Mouse (Mus musculus) lung, embryonic 16.5 days (tissue): Measurements from ENCODE around the gene Sorbs1. TPM values are rescaled to one million over a fixed set of nuclear protein-coding genes. Genes with fewer than 3 reads are reported as not detected.

Experiments used
- ATAC-seq: fragments of 200-750 bp; cut with Nextera tagmentation; 2 replicates; pipeline ENCODE4 v1.8.0; 2017; ENCODE audit warnings: low read depth, mild to moderate bottlenecking, moderate library complexity
- H3K27ac ChIP-seq: fragments of 300-500 bp; sonication (generic); 2 replicates; pipeline ENCODE4 v1.5.1; 2014; ENCODE audit warnings: mild to moderate bottlenecking, control low read depth, low read length
- H3K27me3 ChIP-seq: fragments of 300-500 bp; sonication (generic); 2 replicates; pipeline ENCODE4 v1.6.1; 2014; ENCODE audit warnings: low read depth, low read length, mixed read lengths; ENCODE audit not compliant: control insufficient read depth, insufficient read depth
- H3K36me3 ChIP-seq: fragments of 300-500 bp; sonication (generic); 2 replicates; pipeline ENCODE4 v1.6.1; 2014; ENCODE audit warnings: low read length; ENCODE audit not compliant: control insufficient read depth, insufficient read depth
- H3K4me1 ChIP-seq: fragments of 300-500 bp; sonication (generic); replicated peaks from 2 replicates; pipeline ENCODE4 v1.6.1; 2014; ENCODE audit warnings: low read length, mixed read lengths; ENCODE audit not compliant: control insufficient read depth, insufficient read depth
- H3K4me2 ChIP-seq: fragments of 300-500 bp; sonication (generic); 2 replicates; pipeline ENCODE4 v1.6.1; 2014; ENCODE audit warnings: low read depth, low read length, control low read depth
- H3K4me3 ChIP-seq: fragments of 300-500 bp; sonication (generic); 2 replicates; pipeline ENCODE4 v1.5.1; 2014; ENCODE audit warnings: mild to moderate bottlenecking, low read length, control low read depth
- H3K9ac ChIP-seq: fragments of 300-500 bp; sonication (generic); 2 replicates; pipeline ENCODE4 v1.6.1; 2014; ENCODE audit warnings: low read length, control low read depth
- H3K9me3 ChIP-seq: fragments of 300-500 bp; sonication (generic); 2 replicates; pipeline ENCODE4 v1.6.1; 2016; ENCODE audit warnings: low read length; ENCODE audit not compliant: control insufficient read depth
- WGBS: fragments of 180-500 bp; shearing (Covaris S2); extraction: QIAGEN DNeasy Blood & Tissue Kit; methylation state at CpG from one replicate; pipeline ENCODE4 v1.1.7; 2014; 5-methylcytosine and 5-hydroxymethylcytosine counted together
- polyA plus RNA-seq: library from polyadenylated mRNA; unstranded; fragments of >200 nt; fragmentation: Nextera tagmentation; extraction: Ambion mirVana; gene quantifications from 2 replicates; pipeline ENCODE4 v1.2.1, GENCODE M21; 2015

The Sorbs1 gene
- polyA plus RNA-seq, 1 experiment from 2014 or later, result 51.5 TPM

- Histone ChIP-seq H3K27ac (no peak overlapping the region), H3K27me3 (no peaks in the 10 kb centered on the region), H3K36me3 (no peaks in the 10 kb centered on the region), H3K9ac (no peak overlapping the region), H3K4me2 (no peak overlapping the region), H3K9me3 (no peaks in the 10 kb centered on the region), H3K4me1 (peaks cover 19% of the 10 kb centered on the region), H3K4me3 (no peak overlapping the region)
- ATAC-seq, result no peak
- 86% methylated on average over 1 of the region's 1 CpGs for WGBS
These were observed 97.9 kb downstream of the Sorbs1 start for GRCm38 (mm10) chr19:40415725-40416124.

DNA sequence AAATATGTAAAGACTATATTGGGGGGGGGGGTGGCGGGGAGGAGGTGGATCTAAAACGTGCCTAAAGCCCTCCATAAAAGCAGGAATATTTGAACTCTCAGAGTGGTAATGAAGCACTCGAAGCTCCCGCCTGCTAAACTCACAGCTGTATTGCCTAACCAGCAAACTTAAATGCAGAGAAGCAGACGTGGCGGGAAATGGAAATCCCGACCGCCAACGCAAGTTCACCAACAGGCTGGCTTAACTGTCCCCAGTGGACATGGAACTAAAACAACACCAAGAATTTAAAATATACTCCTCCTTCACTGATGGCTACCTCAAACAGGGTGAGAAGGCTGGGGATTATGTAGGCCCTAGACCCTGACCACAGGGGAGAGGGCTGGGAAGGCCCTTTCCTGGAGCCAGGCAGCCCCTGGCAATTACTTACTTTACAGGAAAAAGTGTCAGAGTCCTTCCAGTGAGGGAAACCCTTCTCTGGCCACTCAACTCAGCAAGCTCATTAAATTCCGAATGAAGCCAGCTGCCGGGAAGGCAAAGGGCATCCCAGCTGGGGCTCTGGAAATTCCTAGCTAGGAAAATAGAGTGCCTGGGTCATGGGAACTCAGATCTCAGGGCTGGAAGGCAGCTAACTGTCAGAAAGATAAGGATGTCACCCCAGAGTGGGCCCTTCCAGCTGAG is 98.6 kb downstream of the Sorbs1 start:
- Histone ChIP-seq H3K27ac (peak overlapping the region; percentile 74), H3K4me1 (peaks cover 19% of the 10 kb centered on the region), H3K4me3 (no peak overlapping the region), H3K36me3 (no peaks in the 10 kb centered on the region), H3K4me2 (no peak overlapping the region), H3K9me3 (no peaks in the 10 kb centered on the region), H3K27me3 (no peaks in the 10 kb centered on the region), H3K9ac (no peak overlapping the region)
- peak; percentile 39 for ATAC-seq
- 50% methylated on average over 11 of the region's 11 CpGs for WGBS

DNA sequence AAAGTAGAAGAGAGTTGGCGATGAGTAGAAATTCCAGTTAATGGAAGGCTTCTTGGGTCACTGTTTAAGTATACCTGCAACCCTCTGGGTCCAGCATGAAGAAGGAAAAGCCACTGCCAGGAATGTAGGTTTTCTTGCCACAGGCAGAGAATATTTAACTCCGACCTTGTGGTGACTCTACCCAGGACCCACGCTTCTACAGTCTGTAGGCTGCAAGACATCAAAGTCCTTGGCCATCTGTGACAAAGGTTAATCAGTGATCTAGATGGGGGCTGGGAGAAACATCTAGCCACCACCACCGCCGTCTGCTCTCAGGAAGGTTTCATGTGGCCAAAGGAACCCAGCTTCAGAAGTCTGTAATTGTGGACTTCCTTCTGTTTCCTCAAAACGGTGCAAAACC is 99.2 kb downstream of the Sorbs1 start:
- Histone ChIP-seq H3K36me3 (no peaks in the 10 kb centered on the region), H3K4me1 (peaks cover 19% of the 10 kb centered on the region), H3K27me3 (no peaks in the 10 kb centered on the region), H3K4me2 (no peak overlapping the region), H3K9me3 (no peaks in the 10 kb centered on the region), H3K27ac (peak overlapping the region; percentile 74), H3K9ac (no peak overlapping the region), H3K4me3 (no peak overlapping the region)
- no peak for ATAC-seq
- WGBS, result 57% methylated on average over 6 of the region's 6 CpGs

DNA sequence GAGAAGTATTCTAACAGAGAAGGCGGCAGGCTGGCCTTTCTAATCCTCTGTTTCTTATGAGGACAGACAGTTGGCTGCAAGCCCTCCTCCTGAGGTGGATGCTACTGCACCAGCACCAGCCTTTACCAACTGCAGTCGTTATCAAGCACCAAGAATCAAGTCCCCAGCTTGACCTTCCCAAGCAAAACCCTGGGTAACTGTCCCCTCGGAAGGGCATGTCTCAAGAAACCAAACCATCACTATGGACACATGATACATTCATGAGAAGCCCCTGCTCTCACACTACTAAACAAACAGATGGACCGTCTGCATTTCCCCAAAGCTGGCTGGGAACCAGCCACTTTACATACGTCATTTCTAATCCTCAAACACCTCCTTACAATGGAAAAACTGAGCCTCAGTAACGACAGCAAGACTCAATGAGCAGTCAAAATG is 102.2 kb downstream of the Sorbs1 start:
- Histone ChIP-seq H3K4me3 (no peak overlapping the region), H3K27me3 (no peaks in the 10 kb centered on the region), H3K27ac (0 out of 2 replicates have a peak overlapping the region, but pooled peaks have one; percentile 26), H3K4me2 (no peak overlapping the region), H3K9ac (no peak overlapping the region), H3K4me1 (peaks cover 10% of the 10 kb centered on the region), H3K9me3 (no peaks in the 10 kb centered on the region), H3K36me3 (no peaks in the 10 kb centered on the region)
- 40% methylated on average over 6 of the region's 6 CpGs for WGBS
- ATAC-seq, result no peak

DNA sequence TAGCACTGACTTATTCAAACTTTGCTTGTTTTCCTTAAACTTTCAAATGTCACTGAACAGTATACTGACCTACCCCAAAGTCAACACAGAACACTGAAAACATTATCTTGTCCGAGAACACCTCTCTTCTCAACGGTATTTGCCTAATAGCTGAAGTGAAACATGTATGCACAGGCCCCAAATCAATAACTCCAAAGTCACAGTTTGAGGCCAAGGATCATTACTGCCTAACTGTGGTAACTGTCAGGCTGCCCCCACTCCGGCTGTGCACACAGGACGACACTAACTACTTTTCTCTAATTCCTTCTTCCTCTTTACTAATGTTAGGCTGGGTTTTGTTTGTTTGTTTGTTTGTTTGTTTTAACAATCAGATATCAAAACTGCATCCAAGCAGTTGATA is 103.1 kb downstream of the Sorbs1 start:
- Histone ChIP-seq H3K4me1 (peaks cover 17% of the 10 kb centered on the region), H3K4me2 (no peak overlapping the region), H3K4me3 (no peak overlapping the region), H3K27ac (no peak overlapping the region), H3K36me3 (no peaks in the 10 kb centered on the region), H3K9ac (no peak overlapping the region), H3K27me3 (no peaks in the 10 kb centered on the region), H3K9me3 (no peaks in the 10 kb centered on the region)
- 52% methylated on average over 4 of the region's 4 CpGs for WGBS
- no peak for ATAC-seq

- no peak overlapping the region for H3K9ac ChIP-seq
These were observed 103.5 kb downstream of the Sorbs1 start for GRCm38 (mm10) chr19:40410109-40410508.

DNA sequence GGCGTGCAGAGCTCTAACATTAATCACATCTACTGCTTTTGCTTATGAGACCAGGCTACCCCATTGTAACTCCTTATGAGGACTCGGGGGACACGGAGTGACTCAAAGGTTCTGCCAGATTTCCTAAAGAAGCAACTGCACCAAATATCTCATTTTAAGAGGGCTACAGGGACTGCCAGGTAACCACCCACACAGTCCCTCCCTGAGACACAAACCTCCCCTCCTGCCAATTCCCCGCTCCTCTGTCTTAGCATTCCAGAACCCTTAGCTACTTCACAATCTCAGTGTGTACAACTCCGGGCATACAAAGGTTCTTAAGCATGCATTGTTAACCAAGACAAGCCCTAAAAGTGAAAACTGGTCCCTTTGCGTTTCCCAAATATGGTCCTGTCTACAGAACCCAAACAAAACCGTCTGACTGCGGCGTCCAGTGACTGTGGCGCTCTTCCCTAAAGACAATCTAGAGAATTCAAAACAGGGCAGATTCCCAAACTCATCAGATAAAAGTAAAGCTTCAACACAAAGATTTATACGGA is 104.0 kb downstream of the Sorbs1 start:
- peak overlapping the region; percentile 21; the same call in 1 of the 2 replicates for H3K27ac ChIP-seq
- H3K9me3 ChIP-seq, result no peaks in the 10 kb centered on the region
- no peak overlapping the region for H3K9ac ChIP-seq
- no peaks in the 10 kb centered on the region for H3K27me3 ChIP-seq
- 75% methylated on average over 11 of the region's 11 CpGs for WGBS
- peaks cover 13% of the 10 kb centered on the region for H3K4me1 ChIP-seq
- no peak overlapping the region for H3K4me2 ChIP-seq
- ATAC-seq, result no peak
- no peaks in the 10 kb centered on the region for H3K36me3 ChIP-seq
- H3K4me3 ChIP-seq, result no peak overlapping the region

More at GRCm38 (mm10) chr19:40410109-40410508, 103.5 kb downstream of the Sorbs1 start:
- Histone ChIP-seq H3K4me1 (peaks cover 18% of the 10 kb centered on the region), H3K36me3 (no peaks in the 10 kb centered on the region), H3K9me3 (no peaks in the 10 kb centered on the region), H3K4me2 (no peak overlapping the region), H3K27me3 (no peaks in the 10 kb centered on the region), H3K27ac (0 out of 2 replicates have a peak overlapping the region, but pooled peaks have one; percentile 11), H3K4me3 (no peak overlapping the region)
- 61% methylated on average over 9 of the region's 9 CpGs for WGBS
- ATAC-seq, result no peak; the same call in 1 of the 2 replicates

DNA sequence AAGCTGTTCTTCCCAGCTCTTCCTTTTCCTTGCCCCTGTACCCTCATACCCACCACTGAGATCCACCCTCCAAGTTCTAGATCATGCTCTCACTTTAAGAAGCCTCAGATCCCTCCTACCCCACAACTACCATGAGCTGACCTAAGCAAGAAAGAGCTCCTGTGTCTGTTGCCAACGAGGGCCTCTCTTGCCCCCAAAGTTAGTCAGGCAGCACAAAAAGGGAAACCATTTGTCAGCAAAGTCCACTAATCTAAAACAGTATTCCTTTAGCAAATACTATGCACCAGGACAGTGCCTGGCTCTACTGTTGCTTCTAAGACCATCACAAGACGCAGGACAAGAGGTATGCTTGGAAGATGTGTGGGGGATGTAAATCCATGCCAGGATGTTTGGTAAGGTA is 106.4 kb downstream of the Sorbs1 start:
- Histone ChIP-seq H3K27me3 (no peaks in the 10 kb centered on the region), H3K27ac (no peak overlapping the region), H3K36me3 (no peaks in the 10 kb centered on the region)

DNA sequence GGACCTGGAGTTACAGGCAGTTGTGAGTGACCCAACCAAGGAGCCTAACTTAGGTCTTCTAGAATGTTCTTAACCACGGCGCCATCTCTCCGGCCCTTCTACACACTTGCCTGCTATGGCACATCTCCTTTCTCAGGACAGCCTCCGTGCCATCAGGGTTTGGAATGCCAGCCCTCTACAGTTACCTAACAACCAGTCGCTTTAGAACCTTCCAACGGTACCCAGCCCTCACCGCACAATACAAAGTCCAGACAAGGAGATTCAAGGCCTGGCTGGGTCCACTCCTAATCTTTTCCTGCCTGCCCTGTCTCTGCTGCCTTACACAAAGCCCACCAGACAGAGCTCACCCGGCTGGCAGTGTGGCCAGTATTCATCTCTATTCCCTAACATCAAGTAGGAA is 106.9 kb downstream of the Sorbs1 start:
- no peaks in the 10 kb centered on the region for H3K27me3 ChIP-seq
- H3K9ac ChIP-seq, result no peak overlapping the region
- ATAC-seq, result no peak
- 94% methylated on average over 8 of the region's 8 CpGs for WGBS
- H3K4me3 ChIP-seq, result no peak overlapping the region
- H3K36me3 ChIP-seq, result no peaks in the 10 kb centered on the region
- H3K4me2 ChIP-seq, result no peak overlapping the region
- no peaks in the 10 kb centered on the region for H3K9me3 ChIP-seq
- H3K27ac ChIP-seq, result 0 out of 2 replicates have a peak overlapping the region, but pooled peaks have one; percentile 10
- H3K4me1 ChIP-seq, result peaks cover 16% of the 10 kb centered on the region

More for the DNA sequence above, 106.4 kb downstream of the Sorbs1 start:
- Histone ChIP-seq H3K4me2 (no peak overlapping the region), H3K4me1 (peaks cover 13% of the 10 kb centered on the region), H3K4me3 (no peak overlapping the region), H3K9ac (no peak overlapping the region), H3K9me3 (no peaks in the 10 kb centered on the region)
- WGBS, result 81% methylated on average over 2 of the region's 2 CpGs
- no peak for ATAC-seq
